Mouse (Mus musculus): ENCODE results near the gene Cfap300.

Cfap300 gene

DNA sequence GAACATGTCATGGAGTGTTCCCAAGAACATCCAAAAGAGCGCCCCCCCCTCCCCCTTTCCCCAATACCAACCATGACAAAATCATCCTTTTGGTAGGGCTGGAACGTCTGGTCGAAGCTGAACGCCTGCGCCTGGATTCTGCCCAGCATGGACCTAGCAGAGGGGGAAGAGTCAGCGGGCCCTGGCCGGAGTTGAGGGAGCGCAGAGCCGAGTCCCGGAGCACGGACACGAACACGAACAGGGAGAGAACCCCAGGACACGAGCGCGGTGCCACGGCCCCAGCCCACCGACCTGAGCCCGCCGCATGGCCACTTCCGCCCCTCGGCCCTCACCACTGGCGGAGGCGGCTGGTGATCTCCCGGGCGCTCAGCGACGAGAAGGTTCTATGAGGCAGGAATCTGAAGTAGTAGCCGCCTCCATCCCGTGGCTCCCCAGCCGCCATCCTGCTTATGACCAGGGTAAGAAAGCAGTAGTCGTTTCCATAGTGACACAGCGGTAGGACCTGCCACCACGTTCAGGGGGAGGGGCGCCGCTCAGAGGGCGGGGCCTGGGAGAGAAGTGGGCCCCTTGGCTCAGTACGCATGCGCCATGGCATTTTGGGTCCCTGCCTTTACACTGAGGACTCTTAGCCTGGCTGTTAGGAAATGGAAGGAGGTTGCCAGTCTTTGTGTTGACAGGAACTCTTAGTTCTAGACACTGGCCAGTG lies at the start of gene Cfap300:
TSS of gene Cfap300 (minus strand) at position 486 of the 706 bp plus-strand sequence.
- under 1% methylated on average over 39 of the region's 39 CpGs for WGBS

- WGBS = 89% methylated on average over 5 of the region's 5 CpGs
Measured at GRCm38 (mm10) chr9:8078882-8079281, 36.3 kb upstream of the Cfap300 start.

DNA sequence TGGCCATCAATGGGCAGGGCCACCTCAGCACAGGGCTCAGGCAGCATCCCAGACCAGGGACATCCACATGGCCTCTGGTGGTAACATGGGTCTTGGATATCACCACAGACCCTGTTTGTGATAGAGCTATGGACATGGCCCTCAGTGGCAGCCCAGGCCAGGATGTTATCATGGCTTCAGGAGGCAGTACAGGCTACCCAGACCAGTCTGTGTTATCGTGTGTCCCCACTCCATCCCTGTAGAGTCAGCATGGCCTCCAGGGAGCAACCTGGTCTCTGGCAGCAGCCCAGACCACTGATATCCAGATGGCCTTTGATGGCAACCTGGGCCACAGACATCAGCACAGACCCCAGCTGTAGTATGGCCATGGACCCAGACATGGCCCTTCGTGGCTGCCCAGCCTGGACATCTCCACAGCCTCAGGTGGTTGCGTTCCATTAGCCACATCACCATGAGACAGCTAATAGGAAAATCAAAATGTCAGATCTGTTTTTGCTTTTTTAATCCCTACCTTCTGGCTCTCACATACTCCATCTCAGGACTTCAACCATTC lies 30.7 kb upstream of the Cfap300 start:
- 97% methylated on average over 3 of the region's 3 CpGs for WGBS

DNA sequence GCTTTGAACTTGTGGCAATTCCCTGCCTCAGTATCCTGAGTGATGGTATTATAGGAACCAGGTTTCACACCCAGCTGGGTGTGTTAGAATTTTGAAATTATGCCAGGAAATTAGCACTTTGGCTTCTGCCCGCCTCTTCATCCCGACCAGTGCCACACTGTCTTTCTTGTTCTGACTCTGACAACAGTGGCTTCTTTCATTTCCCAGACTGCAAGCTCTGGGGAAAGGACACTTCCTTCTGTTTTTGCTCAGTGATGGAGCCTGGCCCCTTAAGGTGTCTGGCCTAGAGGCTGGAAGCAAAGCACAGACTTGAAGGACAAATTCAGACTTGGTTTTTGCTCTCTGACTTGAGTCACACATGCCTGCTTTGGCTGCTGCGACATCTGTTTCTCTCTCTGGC lies 17.0 kb upstream of the Cfap300 start:
- 54% methylated on average over 3 of the region's 3 CpGs for WGBS

GRCm38 (mm10) chr9:8054831-8055230 lies 12.2 kb upstream of the Cfap300 start:
- 57% methylated on average over 1 of the region's 1 CpGs for WGBS

- 10% methylated on average over 5 of the region's 5 CpGs for WGBS
Measured at GRCm38 (mm10) chr9:8043044-8043387, 393 bp upstream of the Cfap300 start.

- 49% methylated on average over 7 of the region's 7 CpGs for WGBS
Measured at GRCm38 (mm10) chr9:8035546-8035945, 7.1 kb downstream of the Cfap300 start.

DNA sequence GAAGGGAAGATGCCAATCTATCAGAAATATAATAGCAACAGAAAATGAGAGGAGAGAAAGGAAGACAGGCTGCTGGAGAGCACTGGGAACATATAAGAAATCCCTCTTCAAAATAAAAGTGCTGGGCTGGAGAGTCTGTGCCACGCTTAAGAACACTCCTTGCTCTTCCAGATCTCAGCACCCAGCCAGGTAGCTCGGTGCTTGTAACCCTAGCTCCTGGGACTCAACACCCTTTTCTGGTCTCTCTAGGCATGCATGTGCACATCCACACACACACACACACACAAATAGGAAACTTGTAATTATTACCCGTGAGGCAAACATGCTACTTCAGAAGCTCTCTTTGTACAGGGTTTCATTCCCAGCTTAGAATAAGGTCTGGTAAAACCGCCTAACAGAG lies 7.5 kb downstream of the Cfap300 start:
- WGBS = 71% methylated on average over 4 of the region's 4 CpGs

DNA sequence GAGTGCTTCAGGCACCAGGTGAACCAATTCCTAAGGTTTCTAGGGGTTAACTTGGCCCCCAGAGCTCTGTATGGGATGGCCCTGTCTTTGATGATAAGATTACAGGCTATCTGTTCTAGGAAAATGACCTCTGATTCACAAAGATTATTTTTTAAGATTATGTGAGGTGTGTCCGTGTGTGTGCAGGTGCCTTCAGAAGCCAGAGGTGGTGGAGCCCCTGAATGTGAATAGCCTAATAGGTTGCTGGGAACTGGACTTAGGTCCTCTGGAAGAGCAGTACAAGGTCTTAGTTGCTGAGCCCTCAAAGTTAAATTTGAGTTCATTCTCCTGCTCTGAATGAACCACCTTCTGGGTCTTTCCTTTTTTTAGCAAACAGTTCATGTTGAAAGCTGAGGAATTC lies 8.5 kb downstream of the Cfap300 start:
- 79% methylated on average over 1 of the region's 1 CpGs for WGBS

GRCm38 (mm10) chr9:8032847-8033246 lies 9.8 kb downstream of the Cfap300 start:
- 71% methylated on average over 5 of the region's 5 CpGs for WGBS

- WGBS = 73% methylated on average over 5 of the region's 5 CpGs
Measured at GRCm38 (mm10) chr9:8018609-8019008, 24.0 kb downstream of the Cfap300 start.

GRCm38 (mm10) chr9:8017253-8017913 lies 25.2 kb downstream of the Cfap300 start:
- 60% methylated on average over 20 of the region's 20 CpGs for WGBS

- 2% methylated on average over 71 of the region's 79 CpGs for WGBS
Measured at GRCm38 (mm10) chr9:8004370-8004991, 38.1 kb downstream of the Cfap300 start, which contains the start of gene Yap1. TSS of gene Yap1 (minus strand) at chr9:8004596.

DNA sequence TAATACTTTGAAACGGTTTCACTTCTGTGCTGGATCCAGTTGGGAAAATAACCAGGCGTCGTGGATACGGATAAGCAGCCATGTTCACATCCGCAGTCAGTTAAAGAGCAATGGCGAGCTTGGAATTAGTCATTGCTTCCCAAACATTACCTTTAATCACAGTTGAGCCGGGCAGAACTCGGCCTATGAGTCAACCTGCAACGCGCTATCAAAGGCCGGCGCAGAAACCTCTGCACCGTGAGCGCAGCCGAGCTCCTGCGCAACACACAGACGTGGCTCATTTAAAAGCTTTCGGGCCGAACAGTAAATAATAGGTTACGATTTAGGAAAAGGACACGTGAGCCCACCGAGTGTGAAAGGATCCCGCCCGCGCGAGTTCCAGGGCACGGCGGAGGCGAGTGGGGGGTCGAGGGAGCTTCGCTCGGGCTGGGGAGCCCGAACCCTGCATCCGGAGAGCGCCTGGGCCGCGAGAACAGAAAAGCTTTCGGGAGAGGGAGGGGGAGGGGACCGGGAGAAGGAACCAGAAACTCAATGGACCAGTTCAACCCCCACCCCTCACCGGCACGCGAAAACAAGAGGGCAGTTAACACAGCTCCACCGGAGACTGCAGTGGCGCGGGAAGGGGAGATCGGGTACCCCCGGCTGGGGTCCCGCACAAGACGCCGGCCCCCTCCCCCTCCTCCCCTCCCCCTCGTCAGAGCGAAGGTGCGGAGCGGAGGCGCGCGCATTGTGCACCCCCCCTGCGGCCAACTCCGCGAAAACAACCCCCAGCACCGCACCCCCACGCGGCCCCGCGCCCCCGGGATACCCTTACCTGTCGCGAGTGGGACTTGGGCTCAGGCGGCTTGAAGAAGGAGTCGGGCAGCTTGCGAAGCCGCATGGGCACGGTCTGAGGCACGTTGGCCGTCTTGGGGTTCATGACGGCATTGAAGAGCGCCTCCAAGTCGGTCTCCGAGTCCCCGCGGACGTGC lies 39.0 kb downstream of the Cfap300 start:
- WGBS = 1% methylated on average over 82 of the region's 82 CpGs

- 25% methylated on average over 12 of the region's 12 CpGs for WGBS
Measured at GRCm38 (mm10) chr9:8002806-8003205, 39.8 kb downstream of the Cfap300 start.

- 51% methylated on average over 7 of the region's 7 CpGs for WGBS
Measured at GRCm38 (mm10) chr9:8001352-8001751, 41.3 kb downstream of the Cfap300 start.

DNA sequence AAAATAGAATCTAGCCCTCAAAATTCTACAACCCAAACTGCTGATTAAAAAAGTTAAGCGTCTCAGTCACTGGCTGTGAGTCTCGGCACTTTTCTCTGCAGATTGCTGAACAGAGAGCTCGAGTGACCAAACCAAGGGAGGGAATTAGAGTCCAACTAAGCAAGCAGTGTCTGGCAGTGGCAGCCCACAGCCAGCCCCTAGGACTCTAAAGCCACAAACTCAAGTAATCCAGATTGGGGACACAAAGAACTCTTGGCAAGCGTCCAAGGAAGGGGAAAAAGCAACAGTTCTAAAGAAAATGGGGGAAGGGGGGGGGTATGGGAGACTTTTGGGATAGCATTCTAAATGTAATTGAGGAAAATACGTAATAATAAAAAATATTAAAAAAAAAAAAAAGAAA lies 48.3 kb downstream of the Cfap300 start:
- WGBS = 55% methylated on average over 5 of the region's 5 CpGs

DNA sequence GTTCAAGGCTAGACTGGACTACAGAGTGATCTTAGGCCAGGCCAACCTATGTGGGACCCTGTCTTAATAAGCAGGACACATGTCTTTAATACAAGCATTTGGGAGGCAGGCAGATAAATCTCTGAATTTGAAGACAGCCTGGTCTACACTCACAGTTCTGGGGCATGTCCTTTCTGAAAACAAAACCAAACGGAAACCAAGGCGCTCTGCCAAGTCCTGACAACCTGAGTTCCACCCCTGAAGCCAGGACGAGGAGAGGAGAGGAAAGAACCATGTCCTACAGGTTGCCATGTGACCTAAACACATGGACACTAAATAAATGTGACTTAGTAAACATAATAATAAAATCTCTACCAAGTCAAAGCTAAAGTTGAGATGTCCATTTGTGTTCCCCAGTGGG lies 50.0 kb downstream of the Cfap300 start:
- 63% methylated on average over 3 of the region's 3 CpGs for WGBS

DNA sequence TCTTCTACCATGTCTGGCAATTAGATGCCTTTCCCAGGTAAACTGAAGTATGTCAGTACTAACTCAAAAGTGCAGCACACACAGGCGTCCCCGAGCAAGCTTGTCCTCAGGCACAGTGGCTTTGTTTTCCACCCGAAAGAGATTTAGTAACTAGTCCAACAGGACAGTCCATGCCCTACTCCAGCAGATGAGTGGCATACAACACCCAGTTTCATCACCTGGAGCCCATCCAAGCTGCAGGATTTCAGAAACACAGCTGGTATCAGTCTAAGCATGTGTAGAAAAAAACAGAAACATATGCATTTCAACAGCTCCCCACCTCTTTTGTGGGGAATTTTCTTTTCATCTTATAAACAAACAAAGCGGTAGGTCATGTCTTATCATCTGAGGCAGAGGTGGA lies 51.7 kb downstream of the Cfap300 start:
- WGBS = 79% methylated on average over 4 of the region's 4 CpGs

- WGBS = 88% methylated on average over 5 of the region's 5 CpGs
Measured at GRCm38 (mm10) chr9:7987119-7987518, 55.5 kb downstream of the Cfap300 start.

DNA sequence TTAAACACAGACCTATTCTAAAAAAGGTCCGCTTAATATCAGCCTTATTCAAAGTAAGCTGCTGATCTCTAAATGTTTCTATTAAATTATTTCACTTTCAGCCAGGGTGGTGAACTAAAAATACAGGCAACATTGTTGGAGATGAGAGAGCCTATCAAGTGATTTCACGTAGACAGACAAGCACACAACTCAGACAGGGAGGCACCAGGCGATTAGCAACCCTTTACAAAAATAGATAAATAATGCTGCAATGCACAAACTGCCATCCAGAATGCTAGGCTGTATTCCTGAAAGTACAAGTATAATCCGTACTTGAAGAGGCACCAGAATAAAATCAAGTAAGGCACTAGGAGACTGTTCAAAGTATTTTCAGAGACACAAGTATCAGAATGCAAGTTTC lies 58.3 kb downstream of the Cfap300 start:
- WGBS = 61% methylated on average over 4 of the region's 4 CpGs

DNA sequence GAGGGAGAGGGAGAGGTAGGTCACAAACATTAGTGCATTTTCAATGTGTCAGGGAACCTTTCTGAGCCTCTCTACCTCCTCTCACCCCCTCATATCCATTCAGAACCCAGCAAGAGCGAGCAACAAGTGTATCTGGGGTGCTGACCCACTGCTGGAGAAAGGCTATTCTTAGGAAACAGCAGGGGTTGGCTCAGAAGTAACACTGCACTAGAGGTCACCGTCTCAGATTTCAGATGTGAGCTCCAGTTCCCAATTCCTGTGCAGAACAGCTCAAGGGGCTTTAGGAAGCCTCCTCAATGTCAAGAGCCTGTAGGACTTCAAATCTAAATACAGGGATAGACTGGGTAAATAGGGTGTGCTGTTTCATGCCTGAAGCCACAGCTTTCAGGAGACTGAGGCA lies 59.0 kb downstream of the Cfap300 start:
- WGBS = 42% methylated on average over 2 of the region's 2 CpGs
